Mouse (Mus musculus) liver, embryonic 15.5 days (tissue): ENCODE measurements at regions not wholly inside any gene's neighbourhood (a gene's known extent, or its start where the extent isn't known, plus 50 kb on each side); places are given as distances from the start of the nearest gene placed in this dataset.

Experiments
- ATAC-seq: fragments of 200-750 bp; cut with Nextera tagmentation; 2 replicates; pipeline ENCODE4 v1.8.0; 2017; ENCODE audit warnings: moderate number of reproducible peaks, mild to moderate bottlenecking, moderate library complexity; ENCODE audit not compliant: insufficient read depth
- H3K27ac ChIP-seq: fragments of 300-500 bp; sonication (generic); replicated peaks from 2 replicates; pipeline ENCODE4 v1.5.1; 2015; ENCODE audit warnings: mild to moderate bottlenecking, inconsistent platforms
- H3K27me3 ChIP-seq: fragments of 300-500 bp; sonication (generic); 2 replicates; pipeline ENCODE4 v1.6.1; 2015; ENCODE audit warnings: mild to moderate bottlenecking, inconsistent platforms
- H3K36me3 ChIP-seq: fragments of 300-500 bp; sonication (generic); replicated peaks from 2 replicates; pipeline ENCODE4 v1.6.1; 2015; ENCODE audit warnings: moderate library complexity, mild to moderate bottlenecking, inconsistent platforms
- H3K4me1 ChIP-seq: fragments of 300-500 bp; sonication (generic); replicated peaks from 2 replicates; pipeline ENCODE4 v1.6.1; 2015; ENCODE audit warnings: inconsistent platforms
- H3K4me2 ChIP-seq: fragments of 300-500 bp; sonication (generic); 2 replicates; pipeline ENCODE4 v1.6.1; 2015; ENCODE audit warnings: moderate library complexity, mild to moderate bottlenecking, inconsistent platforms
- H3K4me3 ChIP-seq: fragments of 300-500 bp; sonication (generic); replicated peaks from 2 replicates; pipeline ENCODE4 v1.5.1; 2015; ENCODE audit warnings: mild to moderate bottlenecking, inconsistent platforms
- H3K9ac ChIP-seq: fragments of 300-500 bp; sonication (generic); 2 replicates; pipeline ENCODE4 v1.6.1; 2015; ENCODE audit warnings: moderate library complexity, mild to moderate bottlenecking, inconsistent platforms
- H3K9me3 ChIP-seq: fragments of 300-500 bp; sonication (generic); replicated peaks from 2 replicates; pipeline ENCODE4 v1.6.1; 2016; ENCODE audit warnings: inconsistent platforms
- WGBS: fragments of 180-500 bp; shearing (Covaris S2); methylation state at CpG from one replicate; pipeline ENCODE4 v1.1.7; 2015; ENCODE audit warnings: mixed read lengths; ENCODE audit not compliant: insufficient replicate concordance; 5-methylcytosine and 5-hydroxymethylcytosine counted together

DNA sequence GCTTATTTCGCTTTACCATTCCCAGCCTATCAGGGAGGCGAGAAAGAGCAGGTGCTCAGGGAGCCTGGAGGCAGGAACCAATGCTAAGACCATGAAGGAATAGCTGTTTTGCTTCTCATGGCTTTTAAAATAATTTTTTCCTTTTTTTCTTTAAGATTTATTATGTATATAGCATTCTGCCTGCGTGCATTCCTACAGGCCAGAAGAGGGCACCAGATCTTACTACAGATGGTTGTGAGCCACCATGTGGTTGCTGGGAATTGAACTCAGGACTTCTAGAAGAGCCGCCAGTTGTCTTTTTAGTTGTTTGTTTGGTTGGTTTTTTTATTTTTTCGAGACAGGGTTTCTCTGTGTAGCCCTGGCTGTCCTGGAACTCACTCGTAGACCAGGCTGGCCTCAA lies 113.6 kb upstream of the Armc2 start:
- no peaks in the 10 kb centered on the region for H3K4me1 ChIP-seq
- no peak overlapping the region for H3K4me2 ChIP-seq
- H3K9ac ChIP-seq: no peak overlapping the region
- H3K36me3 ChIP-seq: no peaks in the 10 kb centered on the region
- 73% methylated on average over 6 of the region's 6 CpGs for whole genome bisulfite sequencing
- no peak overlapping the region for H3K27ac ChIP-seq
- no peaks in the 10 kb centered on the region for H3K9me3 ChIP-seq
- H3K27me3 ChIP-seq: no peaks in the 10 kb centered on the region
- ATAC-seq: no peak
- H3K4me3 ChIP-seq: no peak overlapping the region

DNA sequence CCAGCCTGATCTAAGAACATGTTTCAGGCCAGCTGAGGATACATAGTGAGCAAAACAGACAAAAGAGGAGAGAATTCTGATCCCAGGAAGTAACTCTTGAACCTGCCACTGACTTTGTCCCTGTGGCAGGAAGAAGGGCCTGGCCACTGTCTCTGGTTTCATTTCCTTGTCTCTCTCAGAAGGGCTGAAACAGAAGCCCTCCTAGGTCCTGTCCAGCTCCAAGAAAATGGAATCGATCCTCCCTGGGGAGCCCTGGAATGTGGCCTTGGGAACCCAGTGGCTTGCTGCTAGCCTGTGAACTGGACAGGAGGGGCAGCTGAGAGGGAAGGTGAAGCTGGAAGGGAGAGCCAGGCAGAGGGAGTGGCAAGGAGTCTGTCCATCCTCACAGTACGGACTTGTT lies 113.1 kb upstream of the Armc2 start:
- Histone ChIP-seq H3K27ac (no peak overlapping the region), H3K4me3 (no peak overlapping the region), H3K27me3 (no peaks in the 10 kb centered on the region), H3K9ac (no peak overlapping the region), H3K9me3 (no peaks in the 10 kb centered on the region), H3K4me2 (no peak overlapping the region), H3K36me3 (no peaks in the 10 kb centered on the region), H3K4me1 (no peaks in the 10 kb centered on the region)
- ATAC-seq: no peak
- WGBS: 43% methylated on average over 2 of the region's 2 CpGs

DNA sequence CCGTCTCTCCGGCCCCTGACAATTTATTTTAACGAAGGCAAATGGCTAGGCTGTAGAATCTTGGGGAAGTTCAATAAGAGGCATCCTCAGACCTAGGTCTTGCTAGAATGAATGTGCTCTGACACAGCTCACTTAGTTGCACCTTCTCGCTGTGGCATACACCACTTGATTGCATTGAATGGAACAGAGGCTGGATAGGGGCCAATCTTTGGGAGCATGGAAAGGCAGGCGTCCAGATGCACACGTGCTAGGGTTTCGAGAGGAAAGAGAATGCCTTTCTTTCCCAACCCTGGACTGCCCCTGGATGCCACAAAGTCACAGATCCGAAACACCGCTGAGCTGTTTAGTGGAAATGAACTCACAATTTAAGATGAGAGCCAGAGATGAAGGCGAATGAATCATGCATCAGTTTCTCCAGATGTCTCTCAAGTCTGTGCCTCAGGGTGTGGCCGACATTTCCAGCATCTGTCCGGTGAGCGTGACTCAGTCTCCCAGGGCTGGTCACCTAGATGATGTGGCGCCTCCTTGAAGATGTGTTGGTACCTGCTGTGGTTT lies 109.7 kb upstream of the Armc2 start:
- no peak overlapping the region for H3K27ac ChIP-seq
- ATAC-seq: no peak
- no peak overlapping the region for H3K4me2 ChIP-seq
- WGBS: 78% methylated on average over 14 of the region's 14 CpGs
- no peaks in the 10 kb centered on the region for H3K36me3 ChIP-seq
- H3K9me3 ChIP-seq: no peaks in the 10 kb centered on the region
- H3K4me1 ChIP-seq: 0 out of 2 replicates have a peak, but pooled peaks cover under 1% of the 10 kb centered on the region
- no peak overlapping the region for H3K4me3 ChIP-seq
- H3K27me3 ChIP-seq: no peaks in the 10 kb centered on the region
- no peak overlapping the region for H3K9ac ChIP-seq

DNA sequence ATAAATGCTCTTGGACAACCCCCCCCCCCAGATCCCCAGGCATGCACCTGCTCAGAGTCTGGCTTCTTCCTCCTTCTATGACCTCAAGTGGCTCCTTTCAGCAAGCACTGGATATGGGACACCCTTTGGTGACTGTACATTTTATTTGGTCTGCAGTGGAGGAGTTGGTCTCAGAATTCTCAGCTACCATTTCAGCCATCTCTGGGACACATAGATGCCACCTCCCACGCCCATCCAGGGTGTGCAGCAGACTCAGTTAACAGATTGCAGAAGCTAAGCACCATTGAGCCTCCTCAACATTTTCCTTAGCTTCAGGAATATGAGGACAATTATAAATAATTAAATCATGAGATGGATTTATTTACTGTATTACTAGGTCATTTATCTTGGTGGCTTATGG lies 108.6 kb upstream of the Armc2 start:
- H3K4me2 ChIP-seq: no peak overlapping the region
- no peak overlapping the region for H3K9ac ChIP-seq
- ATAC-seq: no peak
- H3K27ac ChIP-seq: no peak overlapping the region
- WGBS: 51% methylated on average over 1 of the region's 1 CpGs
- H3K4me1 ChIP-seq: 0 out of 2 replicates have a peak, but pooled peaks cover 4% of the 10 kb centered on the region
- no peaks in the 10 kb centered on the region for H3K36me3 ChIP-seq
- H3K4me3 ChIP-seq: no peak overlapping the region
- no peaks in the 10 kb centered on the region for H3K27me3 ChIP-seq
- H3K9me3 ChIP-seq: no peaks in the 10 kb centered on the region

DNA sequence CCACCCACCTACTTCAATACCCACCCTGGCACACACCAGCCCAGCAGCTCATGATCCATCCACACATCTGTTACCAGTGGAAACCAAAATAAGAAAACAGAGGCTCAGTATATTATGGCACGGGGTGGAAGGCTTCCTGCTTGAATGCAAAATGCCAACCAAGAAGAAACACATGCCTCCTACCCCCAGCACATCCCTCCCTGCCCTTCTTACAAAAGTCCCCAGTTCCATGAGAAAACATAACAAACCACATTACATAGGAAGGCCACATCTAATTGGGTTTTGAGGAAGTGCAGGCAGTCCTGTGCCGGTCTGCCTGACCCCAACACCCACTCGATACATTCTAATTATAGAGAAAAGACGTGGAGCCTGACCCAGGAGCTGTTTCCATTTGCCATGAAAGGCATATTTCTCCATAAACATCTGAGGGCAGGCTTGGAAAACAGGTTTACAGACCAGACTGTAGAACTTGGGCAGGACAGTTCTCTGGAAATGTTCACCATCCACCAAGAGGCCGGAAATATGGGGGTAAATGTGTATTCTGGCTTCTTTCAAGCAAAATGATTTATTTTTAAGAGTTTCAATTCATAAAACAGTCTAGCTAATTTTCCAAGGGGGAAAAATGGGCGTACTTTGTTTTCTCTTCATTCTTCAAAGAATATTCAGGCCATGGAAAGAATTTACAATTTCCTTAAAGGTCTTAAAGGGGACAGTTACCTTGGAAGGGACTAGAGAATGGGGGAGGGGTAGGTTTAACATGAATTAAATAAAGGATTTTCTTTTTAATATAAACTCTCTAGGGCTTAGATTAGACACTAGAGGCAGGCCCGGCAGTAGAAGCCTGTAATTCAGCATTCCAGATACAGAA lies 104.8 kb upstream of the Armc2 start:
- no peak for ATAC-seq

DNA sequence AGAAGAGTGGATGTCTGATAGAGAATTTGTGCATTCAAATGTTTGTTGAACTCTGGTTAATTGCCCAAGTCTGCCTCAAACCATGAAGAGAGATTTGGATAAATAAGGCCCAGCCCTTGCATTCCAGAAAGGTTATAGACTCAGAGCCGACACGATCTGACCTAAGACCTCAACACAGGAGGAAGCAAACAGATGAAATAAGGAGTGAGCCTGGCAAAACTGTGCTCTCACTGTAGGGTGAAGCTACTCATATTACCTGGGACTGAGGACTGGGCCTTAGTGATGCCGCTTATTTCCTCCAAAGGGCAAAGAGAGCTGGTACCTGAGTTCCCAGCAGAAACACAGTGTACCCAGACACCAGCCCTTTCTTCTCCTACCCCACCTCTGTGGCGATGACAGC lies 103.7 kb upstream of the Armc2 start:
- Histone ChIP-seq H3K36me3 (no peaks in the 10 kb centered on the region), H3K4me3 (no peak overlapping the region), H3K27me3 (no peaks in the 10 kb centered on the region), H3K9ac (no peak overlapping the region), H3K4me2 (no peak overlapping the region), H3K9me3 (no peaks in the 10 kb centered on the region), H3K27ac (no peak overlapping the region), H3K4me1 (0 out of 2 replicates have a peak, but pooled peaks cover 4% of the 10 kb centered on the region)
- no peak for ATAC-seq
- WGBS: 65% methylated on average over 4 of the region's 4 CpGs

More for the DNA sequence above, 104.8 kb upstream of the Armc2 start:
- no peak overlapping the region for H3K9ac ChIP-seq
- no peaks in the 10 kb centered on the region for H3K9me3 ChIP-seq
- H3K4me3 ChIP-seq: no peak overlapping the region
- H3K27ac ChIP-seq: no peak overlapping the region
- H3K4me2 ChIP-seq: no peak overlapping the region
- no peaks in the 10 kb centered on the region for H3K27me3 ChIP-seq
- 0 out of 2 replicates have a peak, but pooled peaks cover 4% of the 10 kb centered on the region for H3K4me1 ChIP-seq
- no peaks in the 10 kb centered on the region for H3K36me3 ChIP-seq
- WGBS: 49% methylated on average over 7 of the region's 7 CpGs

DNA sequence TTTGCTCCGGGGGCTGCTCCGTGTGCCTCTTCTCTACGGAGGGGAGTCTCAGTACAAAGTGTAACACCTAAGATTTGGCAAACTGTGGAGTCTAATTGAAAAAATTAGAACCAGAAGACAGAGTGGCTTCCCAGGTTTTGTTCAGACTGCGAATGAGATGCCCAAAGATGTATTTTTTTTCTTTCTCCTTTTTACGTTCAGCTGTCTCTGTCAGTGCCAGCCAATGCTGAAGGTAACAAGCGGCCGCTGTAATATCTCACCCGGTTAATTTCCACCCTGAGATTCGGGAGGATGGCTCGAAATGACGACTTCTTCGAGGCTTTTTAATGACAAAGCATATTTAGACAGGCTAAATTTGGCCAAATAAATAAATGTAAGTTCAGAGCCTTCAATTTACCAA lies 101.1 kb upstream of the Armc2 start:
- Histone ChIP-seq H3K36me3 (no peaks in the 10 kb centered on the region), H3K9ac (no peak overlapping the region), H3K27ac (no peak overlapping the region), H3K27me3 (no peaks in the 10 kb centered on the region), H3K4me1 (0 out of 2 replicates have a peak, but pooled peaks cover 10% of the 10 kb centered on the region), H3K4me2 (no peak overlapping the region), H3K4me3 (no peak overlapping the region), H3K9me3 (no peaks in the 10 kb centered on the region)
- WGBS: 60% methylated on average over 12 of the region's 12 CpGs
- ATAC-seq: no peak

DNA sequence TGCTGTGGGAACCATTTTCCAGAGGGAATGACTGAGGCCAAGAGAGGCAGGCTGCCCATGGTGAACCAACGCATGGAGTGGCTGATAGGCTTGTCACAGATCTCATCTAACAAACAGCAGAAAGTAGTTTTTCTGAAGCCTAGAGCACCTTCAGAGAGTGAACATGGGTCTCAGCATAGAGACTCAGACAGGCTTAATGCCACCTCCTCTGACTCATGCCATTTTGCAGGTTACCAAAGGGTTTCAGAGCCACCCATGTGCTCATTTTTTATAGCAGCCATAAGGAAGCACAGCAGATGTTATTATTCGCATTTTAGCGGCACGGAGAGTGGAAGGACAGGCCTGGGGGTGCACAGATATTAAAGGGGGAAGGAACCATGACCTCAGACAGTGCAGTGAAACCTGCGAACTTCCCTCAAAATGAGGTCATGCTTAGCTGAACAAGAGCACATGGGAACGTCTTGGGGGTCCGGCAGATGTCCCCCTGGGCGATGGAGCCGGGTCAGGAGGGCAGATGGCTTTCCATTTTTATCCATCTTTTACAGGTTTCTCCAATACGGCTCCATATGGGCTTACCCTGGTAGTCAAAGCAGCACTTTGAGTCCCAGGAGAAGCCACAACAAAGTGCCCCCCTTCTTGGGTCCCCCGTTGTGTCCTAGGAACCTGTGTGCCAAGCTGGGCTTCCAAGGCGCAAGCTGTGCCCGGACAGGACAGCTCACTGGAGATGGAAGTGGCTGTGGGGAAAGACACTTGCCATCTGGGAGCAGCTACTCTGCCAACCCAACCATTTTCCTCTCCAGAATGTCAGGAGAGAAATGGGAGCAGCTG lies 100.3 kb upstream of the Armc2 start:
- Histone ChIP-seq H3K9ac (no peak overlapping the region), H3K4me2 (no peak overlapping the region), H3K27me3 (no peaks in the 10 kb centered on the region), H3K4me3 (no peak overlapping the region), H3K36me3 (no peaks in the 10 kb centered on the region), H3K9me3 (no peaks in the 10 kb centered on the region), H3K4me1 (0 out of 2 replicates have a peak, but pooled peaks cover 10% of the 10 kb centered on the region), H3K27ac (no peak overlapping the region)
- no peak for ATAC-seq
- 59% methylated on average over 13 of the region's 13 CpGs for WGBS

DNA sequence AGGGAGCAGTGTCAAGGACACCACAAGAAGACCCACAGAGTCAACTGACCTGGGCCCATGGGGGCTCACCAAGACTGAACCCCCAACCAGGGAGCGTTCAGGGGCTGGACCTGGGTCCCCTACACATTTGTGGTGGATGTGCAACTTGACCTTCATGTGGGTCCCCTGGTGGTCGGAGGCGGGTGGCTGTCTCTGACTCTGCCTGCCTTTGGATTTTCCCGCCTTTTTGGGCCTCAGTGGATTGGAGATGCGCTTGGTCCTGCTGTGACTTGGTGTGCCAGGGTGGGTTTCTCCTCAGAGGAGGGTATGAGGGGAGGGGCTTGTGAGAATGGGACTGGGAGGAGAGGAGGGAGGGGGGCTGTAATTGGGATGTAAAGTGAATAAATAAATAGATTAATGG lies 99.3 kb upstream of the Armc2 start:
- Histone ChIP-seq H3K4me2 (no peak overlapping the region), H3K9ac (no peak overlapping the region), H3K27ac (no peak overlapping the region), H3K4me3 (no peak overlapping the region), H3K9me3 (no peaks in the 10 kb centered on the region), H3K4me1 (0 out of 2 replicates have a peak, but pooled peaks cover 6% of the 10 kb centered on the region), H3K27me3 (no peaks in the 10 kb centered on the region), H3K36me3 (no peaks in the 10 kb centered on the region)
- ATAC-seq: no peak
- 81% methylated on average over 5 of the region's 5 CpGs for WGBS

DNA sequence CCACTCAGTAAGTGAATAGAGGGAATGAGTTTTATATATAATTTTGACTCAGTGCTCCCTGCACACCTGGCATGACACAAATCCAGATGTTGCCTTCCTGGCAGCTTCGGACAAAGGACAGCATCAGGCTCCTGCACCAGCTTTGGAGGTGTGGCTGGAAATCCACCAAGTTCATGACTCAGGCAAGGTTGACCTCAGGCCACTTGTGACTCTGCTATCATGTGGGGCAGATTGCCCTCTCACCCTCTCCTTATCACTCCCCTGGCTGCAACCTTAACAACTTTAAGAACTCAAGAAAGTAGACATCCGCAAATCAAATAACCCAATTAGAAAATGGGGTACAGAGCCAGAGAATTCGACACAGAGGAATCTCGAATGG lies 97.7 kb upstream of the Armc2 start:
- 0 out of 2 replicates have a peak, but pooled peaks cover 6% of the 10 kb centered on the region for H3K4me1 ChIP-seq
- no peaks in the 10 kb centered on the region for H3K27me3 ChIP-seq
- H3K4me2 ChIP-seq: no peak overlapping the region
- no peaks in the 10 kb centered on the region for H3K36me3 ChIP-seq
- H3K9me3 ChIP-seq: no peaks in the 10 kb centered on the region
- no peak overlapping the region for H3K9ac ChIP-seq
- WGBS: 54% methylated on average over 4 of the region's 4 CpGs
- no peak overlapping the region for H3K27ac ChIP-seq
- H3K4me3 ChIP-seq: no peak overlapping the region
- no peak for ATAC-seq
